Mouse (Mus musculus) megakaryocyte, embryonic 14.5 days (primary cell): Measurements from ENCODE around the gene Sobp. TPM values are rescaled to one million over a fixed set of nuclear protein-coding genes. Genes with fewer than 3 reads are reported as not detected.

Experiments
- H3K27me3 ChIP-seq: replicated peaks from 2 replicates; pipeline ENCODE3; 2012; ENCODE audit warnings: inconsistent platforms
- H3K36me3 ChIP-seq: replicated peaks from 2 replicates; pipeline ENCODE3; 2012; ENCODE audit warnings: low read length, inconsistent platforms, mixed read lengths
- H3K4me1 ChIP-seq: 2 replicates; pipeline ENCODE4 v1.6.1; 2012; ENCODE audit warnings: inconsistent platforms
- H3K4me3 ChIP-seq: replicated peaks from 2 replicates; pipeline ENCODE3; 2012; ENCODE audit warnings: moderate library complexity, mild to moderate bottlenecking, inconsistent platforms
- H3K9me3 ChIP-seq: 2 replicates; pipeline ENCODE4 v1.6.1; 2012; ENCODE audit warnings: inconsistent platforms
- FLI1 ChIP-seq: IDR thresholded peaks from 2 replicates; pipeline ENCODE4 v1.6.1; 2012; ENCODE audit warnings: low read length, inconsistent platforms, mixed read lengths
- GATA1 ChIP-seq: IDR thresholded peaks from 3 replicates; pipeline ENCODE4 v1.6.1; 2012; ENCODE audit warnings: mixed read lengths, low read length, inconsistent platforms, borderline replicate concordance
- polyA plus RNA-seq: library from polyadenylated mRNA; stranded (reverse); fragments of >175 nt; gene quantifications from 2 replicates; pipeline ENCODE4 v1.2.3, GENCODE M21; 2012; ENCODE audit warnings: low replicate concordance; ENCODE audit not compliant: insufficient read depth

Gene Sobp
- polyA plus RNA-seq, 1 experiment = 0.28 TPM

DNA sequence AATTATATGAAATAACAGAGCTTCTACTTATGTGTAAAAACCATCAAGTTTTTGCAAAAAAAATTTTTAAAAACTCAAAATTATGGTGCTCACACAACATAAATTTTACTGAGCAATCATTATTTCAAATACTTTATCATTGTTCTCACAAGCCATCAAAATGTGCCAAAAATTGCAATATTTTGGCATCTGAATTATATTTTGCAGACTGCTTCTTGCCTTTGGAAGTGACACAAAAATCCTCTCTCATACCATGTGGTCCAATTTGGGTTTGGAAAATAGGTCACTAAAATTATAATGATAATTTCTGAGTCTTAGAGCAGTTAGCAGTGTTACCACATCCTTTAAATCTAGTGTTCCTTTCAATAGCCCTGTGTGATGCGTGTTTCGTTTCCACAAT lies 9.9 kb downstream of the Sobp start:
- Histone ChIP-seq H3K27me3 (peaks cover 21% of the 10 kb centered on the region), H3K4me3 (no peak overlapping the region), H3K36me3 (no peaks in the 10 kb centered on the region), H3K4me1 (no peaks in the 10 kb centered on the region), H3K9me3 (peaks cover 26% of the 10 kb centered on the region)
- no peak for TF ChIP-seq GATA1
- TF ChIP-seq FLI1 = no peak

DNA sequence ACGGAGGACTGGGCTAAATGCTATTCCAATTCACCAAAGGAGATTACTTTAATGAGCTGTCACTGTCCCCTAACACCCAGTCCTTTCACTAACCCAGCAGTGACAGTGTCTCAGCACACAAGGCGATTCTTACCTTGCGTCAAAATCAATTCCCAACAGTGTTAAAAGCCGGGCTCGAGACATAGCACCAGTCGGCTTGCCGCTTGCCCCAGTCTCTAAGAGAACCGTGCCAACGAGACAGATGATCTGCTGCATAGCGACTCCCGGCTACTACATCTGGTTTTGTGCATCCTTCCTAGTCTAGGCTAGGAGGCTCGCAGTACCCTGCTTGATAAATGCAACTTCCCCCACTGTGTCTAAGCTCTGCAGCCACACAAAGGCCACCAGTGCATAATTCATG lies 12.0 kb downstream of the Sobp start:
- Histone ChIP-seq H3K4me1 (no peaks in the 10 kb centered on the region), H3K4me3 (no peak overlapping the region), H3K9me3 (peaks cover 23% of the 10 kb centered on the region), H3K27me3 (peaks cover 8% of the 10 kb centered on the region), H3K36me3 (no peaks in the 10 kb centered on the region)
- TF ChIP-seq FLI1 = no peak
- no peak for TF ChIP-seq GATA1

GRCm38 (mm10) chr10:43159333-43159732 lies 15.0 kb downstream of the Sobp start:
- Histone ChIP-seq H3K27me3 (peaks cover 12% of the 10 kb centered on the region), H3K4me1 (no peaks in the 10 kb centered on the region), H3K4me3 (no peak overlapping the region), H3K9me3 (peaks cover 16% of the 10 kb centered on the region), H3K36me3 (no peaks in the 10 kb centered on the region)
- TF ChIP-seq GATA1 = no peak
- no peak for TF ChIP-seq FLI1

DNA sequence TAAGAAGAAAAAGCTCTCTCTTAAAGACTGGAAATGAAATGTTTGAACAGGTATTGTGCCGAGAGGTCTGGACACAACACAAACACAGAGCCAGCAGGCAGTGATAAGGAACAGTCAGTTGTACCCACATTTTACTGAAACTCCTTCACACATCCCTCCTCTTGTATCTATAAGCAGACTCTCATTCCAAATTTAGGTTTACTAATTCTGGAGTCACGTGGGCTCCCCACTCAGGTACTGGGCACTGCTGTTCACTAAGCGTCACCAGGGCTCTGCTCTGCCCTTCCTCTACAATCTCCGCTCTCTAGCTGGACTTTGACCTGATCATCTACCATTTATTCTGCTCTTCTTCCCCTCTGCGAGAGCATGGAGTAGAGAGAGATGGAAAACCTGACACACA lies 15.4 kb downstream of the Sobp start:
- TF ChIP-seq GATA1 = no peak
- TF ChIP-seq FLI1 = no peak
- H3K9me3 ChIP-seq = peaks cover 16% of the 10 kb centered on the region
- H3K27me3 ChIP-seq = peaks cover 12% of the 10 kb centered on the region
- H3K36me3 ChIP-seq = no peaks in the 10 kb centered on the region
- H3K4me3 ChIP-seq = no peak overlapping the region
- no peaks in the 10 kb centered on the region for H3K4me1 ChIP-seq

DNA sequence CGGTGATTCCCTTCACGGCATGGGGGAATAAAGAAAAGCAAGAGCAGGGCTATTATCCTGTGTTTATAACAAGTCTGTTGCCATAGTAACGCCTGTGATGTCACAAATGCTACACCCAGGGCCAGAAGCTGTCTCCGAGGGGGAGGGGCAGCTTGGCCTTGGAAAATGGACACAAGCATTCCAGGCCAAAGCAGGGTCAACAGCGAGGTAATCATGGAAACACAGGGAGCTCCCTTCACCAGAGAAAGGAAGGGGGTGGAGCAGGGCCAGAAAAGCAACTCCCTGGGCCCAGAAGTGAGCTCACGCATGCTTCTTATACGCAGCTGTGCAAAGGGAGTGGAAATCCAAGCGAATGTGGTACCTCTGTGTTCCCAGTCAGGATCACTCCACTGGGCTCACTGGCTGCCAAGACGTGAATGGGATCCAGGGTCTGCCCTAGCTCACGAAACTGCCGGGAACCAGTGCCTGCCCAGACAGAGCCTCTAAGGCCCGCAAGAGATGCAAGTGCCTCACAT lies 19.2 kb downstream of the Sobp start:
- Histone ChIP-seq H3K9me3 (no peaks in the 10 kb centered on the region), H3K27me3 (peaks cover 6% of the 10 kb centered on the region), H3K36me3 (no peaks in the 10 kb centered on the region), H3K4me1 (no peaks in the 10 kb centered on the region), H3K4me3 (no peak overlapping the region)
- TF ChIP-seq FLI1 (no peak), GATA1 (no peak)

GRCm38 (mm10) chr10:43152643-43153042 lies 21.7 kb downstream of the Sobp start:
- Histone ChIP-seq H3K4me1 (no peaks in the 10 kb centered on the region), H3K4me3 (no peak overlapping the region), H3K9me3 (no peaks in the 10 kb centered on the region), H3K27me3 (peaks cover 8% of the 10 kb centered on the region), H3K36me3 (no peaks in the 10 kb centered on the region)
- TF ChIP-seq FLI1 (no peak), GATA1 (no peak)

DNA sequence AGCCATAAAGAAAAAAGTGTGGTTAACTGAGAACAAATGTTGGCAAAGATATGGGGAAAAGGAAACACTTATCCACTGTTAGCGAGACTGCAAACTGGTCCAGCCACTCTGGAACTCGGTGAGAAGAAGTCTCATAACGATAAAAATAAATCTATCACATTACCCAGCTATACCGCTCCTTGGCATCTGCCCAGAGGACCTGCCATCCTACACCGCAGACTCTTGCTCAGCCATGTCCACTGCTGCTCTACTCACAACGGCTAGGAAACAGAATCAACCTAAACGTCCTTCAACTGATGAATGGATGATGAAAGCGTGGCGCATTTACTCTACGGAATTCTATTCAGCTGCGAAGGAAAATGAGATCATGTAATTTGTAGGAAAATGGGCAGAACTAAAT lies 25.9 kb downstream of the Sobp start:
- H3K27me3 ChIP-seq = peaks cover 3% of the 10 kb centered on the region
- no peaks in the 10 kb centered on the region for H3K9me3 ChIP-seq
- H3K36me3 ChIP-seq = no peaks in the 10 kb centered on the region
- H3K4me1 ChIP-seq = no peaks in the 10 kb centered on the region
- TF ChIP-seq FLI1 = no peak
- no peak for TF ChIP-seq GATA1
- H3K4me3 ChIP-seq = no peak overlapping the region

- Histone ChIP-seq H3K9me3 (no peaks in the 10 kb centered on the region), H3K27me3 (peaks cover 2% of the 10 kb centered on the region), H3K4me1 (no peaks in the 10 kb centered on the region), H3K4me3 (no peak overlapping the region), H3K36me3 (no peaks in the 10 kb centered on the region)
- TF ChIP-seq GATA1 (no peak), FLI1 (no peak)
Measured at GRCm38 (mm10) chr10:43143173-43143572, 31.2 kb downstream of the Sobp start.

DNA sequence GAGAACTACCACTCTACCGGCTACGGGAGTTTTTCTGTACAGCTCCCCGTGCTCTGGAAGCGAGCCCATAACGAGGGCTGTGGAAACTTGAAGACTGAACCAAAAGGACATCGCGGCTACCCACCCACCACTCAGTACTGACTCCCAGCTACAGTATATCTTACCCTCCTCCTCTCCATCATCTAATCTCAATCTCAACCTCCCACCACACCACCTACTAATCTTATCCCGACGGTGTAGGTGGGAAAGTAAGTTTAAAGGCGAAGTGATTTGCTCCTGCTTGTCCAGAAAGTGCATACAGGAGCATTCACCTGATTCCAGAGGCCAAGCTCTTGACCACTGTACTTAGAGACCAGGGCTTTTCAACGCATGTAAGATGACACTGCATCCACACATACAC lies 40.3 kb downstream of the Sobp start:
- H3K36me3 ChIP-seq = no peaks in the 10 kb centered on the region
- no peak overlapping the region for H3K4me3 ChIP-seq
- H3K4me1 ChIP-seq = no peaks in the 10 kb centered on the region; the same call in 1 of the 2 replicates
- no peaks in the 10 kb centered on the region for H3K27me3 ChIP-seq
- H3K9me3 ChIP-seq = peaks cover 9% of the 10 kb centered on the region; the same call in 1 of the 2 replicates
- TF ChIP-seq GATA1 = no peak

DNA sequence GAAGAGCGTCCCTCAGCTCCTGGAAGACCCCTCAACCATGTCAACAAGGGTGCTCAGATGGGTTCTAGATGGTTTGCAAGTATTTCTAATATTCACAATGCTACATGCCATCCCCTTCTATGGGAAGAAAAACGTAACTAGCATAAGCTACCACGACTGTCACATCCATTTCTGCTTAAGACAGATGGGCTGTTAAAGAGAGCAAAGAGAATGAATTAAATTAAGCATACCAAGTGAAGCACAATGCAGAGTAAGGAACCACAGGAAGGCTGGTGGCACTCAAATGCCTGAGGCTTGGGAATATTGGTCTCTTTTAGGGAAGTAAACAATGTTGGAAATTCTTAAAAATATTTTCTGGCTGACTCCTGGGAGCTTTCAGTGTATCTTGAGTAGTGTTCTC lies 45.6 kb downstream of the Sobp start:
- Histone ChIP-seq H3K9me3 (no peaks in the 10 kb centered on the region), H3K27me3 (peaks cover 2% of the 10 kb centered on the region), H3K4me3 (no peak overlapping the region), H3K4me1 (no peaks in the 10 kb centered on the region), H3K36me3 (no peaks in the 10 kb centered on the region)
- TF ChIP-seq FLI1 (no peak), GATA1 (no peak)

GRCm38 (mm10) chr10:43124561-43124960 lies 49.8 kb downstream of the Sobp start:
- no peak overlapping the region for H3K4me3 ChIP-seq
- H3K27me3 ChIP-seq = peaks cover 15% of the 10 kb centered on the region
- no peak for TF ChIP-seq FLI1
- no peak for TF ChIP-seq GATA1

More at GRCm38 (mm10) chr10:43124561-43124960, 49.8 kb downstream of the Sobp start:
- H3K4me1 ChIP-seq = peaks cover 4% of the 10 kb centered on the region; the same call in 1 of the 2 replicates
- H3K36me3 ChIP-seq = no peaks in the 10 kb centered on the region
- no peaks in the 10 kb centered on the region for H3K9me3 ChIP-seq
